Mouse (Mus musculus) duodenum, adult 2 months (tissue): ENCODE results near the gene Ambp. TPM values are rescaled to one million over a fixed set of nuclear protein-coding genes. Genes with fewer than 3 reads are reported as not detected.

ENCODE experiments used
- polyA plus RNA-seq: library from polyadenylated mRNA; depleted of rRNA; stranded (reverse); fragments of >200 nt; gene quantifications from 2 replicates; pipeline ENCODE4 v1.2.3, GENCODE M21; 2012; ENCODE audit warnings: low replicate concordance; rRNA removed

Gene Ambp
- 1.9 and 6.2 TPM in 2 replicates for polyA plus RNA-seq

GRCm38 (mm10) chr4:63154699-63155098, at the start of gene Ambp:
Ambp (minus strand) TSS chr4:63154799.

GRCm38 (mm10) chr4:63171969-63172685, 17.5 kb upstream of the Ambp start, which contains the start of gene Kif12:
Kif12 (minus strand) TSS chr4:63172131.

Other genes starting within 250 kb of the Ambp start
- gene Zfp618, start 189.2 kb downstream of the Ambp start, polyA plus RNA-seq, result 0.37 and 0.83 TPM in 2 replicates
- 5.1 and 13.5 TPM in 2 replicates for gene Kif12, start 17.3 kb upstream of the Ambp start, polyA plus RNA-seq
- 4.4 and 7.8 TPM in 2 replicates for gene Col27a1, start 59.2 kb upstream of the Ambp start, polyA plus RNA-seq
- gene Orm1, start 189.8 kb upstream of the Ambp start, polyA plus RNA-seq, result 0.13 and 0.50 TPM in 2 replicates
- gene Orm3, start 201.4 kb upstream of the Ambp start, polyA plus RNA-seq, result not detected in 2 replicates
- gene Orm2, start 207.7 kb upstream of the Ambp start, polyA plus RNA-seq, result not detected in 2 replicates
- gene Akna, start 248.6 kb upstream of the Ambp start, polyA plus RNA-seq, result 6.0 and 10.6 TPM in 2 replicates